Mouse (Mus musculus): ENCODE results near the gene Adamtsl3.

DNA sequence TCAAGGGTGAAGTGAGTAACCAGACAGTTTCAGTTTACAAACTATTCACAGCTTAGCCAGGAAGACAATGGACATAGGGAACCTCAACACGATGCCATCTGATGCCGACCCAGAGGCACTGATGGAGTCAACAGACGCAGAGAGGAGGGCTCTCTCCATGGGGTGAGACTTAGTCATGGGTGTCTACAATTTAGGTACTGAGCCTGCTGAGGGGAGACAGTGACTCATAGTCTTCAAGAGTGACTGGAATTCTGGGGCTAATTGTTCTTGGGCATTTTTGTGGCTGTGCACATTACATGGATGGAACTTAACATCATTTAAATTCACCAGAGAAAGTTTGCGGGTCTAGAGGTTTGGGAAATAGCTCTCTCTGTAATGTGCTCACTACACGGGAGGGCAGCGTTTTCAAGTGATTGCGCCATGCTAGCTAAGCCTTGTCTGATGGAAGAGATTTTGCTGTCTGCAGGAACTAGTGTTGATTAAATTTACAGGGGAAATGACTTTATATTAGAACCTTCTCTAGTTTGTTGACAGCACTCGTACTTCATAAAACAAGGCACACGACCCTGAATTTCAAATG, 70.1 kb downstream of the Adamtsl3 start:
- TF ChIP-seq CTCF (IDR thresholded peaks at IDR 0.05; ENCODE audit: control insufficient read depth, insufficient read depth, insufficient replicate concordance, low read depth, low read length) (no peak), POLR2A (IDR thresholded peaks at IDR 0.05; ENCODE audit: control insufficient read depth, low read depth, low read length) (no peak)

Measured in testis, adult 2 months (tissue).